In the genomic region with DNA sequence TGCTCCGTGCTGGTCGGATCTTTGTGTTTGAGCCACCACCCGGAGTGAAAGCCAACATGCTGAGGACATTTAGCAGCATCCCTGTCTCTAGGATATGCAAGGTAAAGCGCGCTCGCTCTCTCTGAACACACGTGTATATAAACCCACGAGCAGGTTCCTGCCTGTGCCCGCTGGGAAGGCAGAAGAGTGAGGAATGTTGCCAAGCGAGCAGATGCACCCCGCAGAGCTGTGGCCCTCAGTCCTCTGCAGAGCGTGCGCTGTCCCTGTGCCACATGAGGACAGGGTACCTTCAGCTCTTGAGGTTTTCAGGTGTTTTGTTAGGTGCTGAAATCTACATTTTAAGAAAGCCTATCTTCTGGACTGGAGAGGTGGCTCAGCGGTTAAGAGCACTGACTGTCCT, we compare ENCODE assay signal across 38 mouse cellular contexts. TPM values are rescaled to one million over a fixed set of nuclear protein-coding genes. Genes with fewer than 3 reads are reported as not detected.
DNase-seq lines count a peak whose midpoint lies in the region; ATAC-seq and TF ChIP-seq lines count a peak whose summit lies in the region.
"Had no signal": no experiment of that assay in that cellular context is flagged by ENCODE, and none has a peak within 500 bp of the region (broad histone marks: within the 10 kb centered on the region; RNA-seq: fewer than 3 reads in every experiment).

No protein-coding gene starts in this region.

- no peaks in the 10 kb centered on the region for H3K27me3 ChIP-seq in heart, adult 2 months (ENCODE audit: control insufficient read depth, insufficient read depth, low read length)
- H3K27me3 ChIP-seq in hindbrain, embryonic 12.5 days, result no peaks in the 10 kb centered on the region
- H3K27me3 ChIP-seq: CH12.LX; embryonic facial prominence, embryonic 13.5 days; forebrain, embryonic 13.5 days; hindbrain, embryonic 13.5 days; intestine, embryonic 15.5 days; kidney, embryonic 15.5 days; Patski had no signal

- no peak overlapping the region for H3K4me3 ChIP-seq in heart, adult 2 months
- no peak overlapping the region for H3K4me3 ChIP-seq in hindbrain, embryonic 12.5 days
- H3K4me3 ChIP-seq: embryonic facial prominence, embryonic 10.5 days; embryonic facial prominence, embryonic 13.5 days; erythroblast, embryonic 14.5 days; forebrain, embryonic 10.5 days; forebrain, embryonic 13.5 days; hindbrain, embryonic 13.5 days; intestine, embryonic 15.5 days; kidney, embryonic 15.5 days had no signal

- DNase-seq in cerebellum, adult 18-20 months, result peak; percentile 31 to 44
- DNase-seq in brain, adult 2 months (ENCODE audit: low read depth, low spot score), result peak; percentile 43
- DNase-seq in cerebellum, adult 9-11 months, result peak; percentile 43
- DNase-seq in heart, adult 2 months, result no peak
- DNase-seq: adrenal gland, adult 2 months; adrenal gland, postnatal 14 days; B cell, adult 2 months; embryo, embryonic 11 days; gastrocnemius, postnatal 10 days; gastrocnemius, postnatal 36 days; kidney, adult 11 months; kidney, adult 8-10 months had no signal

- no peak overlapping the region for H3K27ac ChIP-seq in heart, adult 2 months
- no peak overlapping the region for H3K27ac ChIP-seq in hindbrain, embryonic 12.5 days
- H3K27ac ChIP-seq: embryonic facial prominence, embryonic 10.5 days; embryonic facial prominence, embryonic 13.5 days; forebrain, embryonic 10.5 days; forebrain, embryonic 13.5 days; hindbrain, embryonic 13.5 days; intestine, embryonic 15.5 days; kidney, embryonic 15.5 days had no signal

- no peak overlapping the region for H3K4me2 ChIP-seq in hindbrain, embryonic 12.5 days (replicated peaks)
- H3K4me2 ChIP-seq: embryonic facial prominence, embryonic 13.5 days; forebrain, embryonic 13.5 days; heart, embryonic 11.5 days; hindbrain, embryonic 13.5 days; intestine, embryonic 15.5 days; kidney, embryonic 15.5 days had no signal

- no peak for TF ChIP-seq EP300 in heart, adult 2 months (IDR thresholded peaks at IDR 0.05; ENCODE audit: insufficient read depth, low read depth, low read length)

- TF ChIP-seq CTCF in heart, adult 2 months (IDR thresholded peaks at IDR 0.05), result no peak

- ATAC-seq in cerebellum, adult (ENCODE audit: insufficient number of reproducible peaks, low FRiP score, low TSS enrichment), result no peak
- ATAC-seq in hindbrain, embryonic 12.5 days (ENCODE audit: low FRiP score), result no peak
- ATAC-seq: forebrain, embryonic 13.5 days; forebrain, embryonic 16.5 days; hindbrain, embryonic 16.5 days; intestine, embryonic 15.5 days; Patski had no signal

- H3K79me2 ChIP-seq in heart, adult 2 months (replicated peaks; ENCODE audit: control insufficient read depth, insufficient read depth, low read length), result no peaks in the 10 kb centered on the region

- no peaks in the 10 kb centered on the region for H3K36me3 ChIP-seq in heart, adult 2 months (ENCODE audit: control insufficient read depth, insufficient read depth, low read length)
- peaks cover 99% of the 10 kb centered on the region for H3K36me3 ChIP-seq in hindbrain, embryonic 12.5 days

- H3K9ac ChIP-seq in heart, adult 2 months (ENCODE audit: low read depth, low read length), result no peak overlapping the region
- no peak overlapping the region for H3K9ac ChIP-seq in hindbrain, embryonic 12.5 days
- H3K9ac ChIP-seq: embryonic facial prominence, embryonic 13.5 days; forebrain, embryonic 13.5 days; hindbrain, embryonic 13.5 days; intestine, embryonic 15.5 days; kidney, embryonic 15.5 days had no signal

- WGBS in heart, adult 2 months, result 96% methylated on average over 14 of the region's 14 CpGs
- 94% methylated on average over 14 of the region's 14 CpGs for WGBS in hindbrain, embryonic 12.5 days

- TF ChIP-seq POLR2A in heart, adult 2 months (IDR thresholded peaks at IDR 0.05; ENCODE audit: insufficient read depth, low read depth, low read length), result no peak

- no peaks in the 10 kb centered on the region for H3K9me3 ChIP-seq in hindbrain, embryonic 12.5 days (replicated peaks)
- H3K9me3 ChIP-seq: embryonic facial prominence, embryonic 10.5 days; embryonic facial prominence, embryonic 13.5 days; forebrain, embryonic 10.5 days; forebrain, embryonic 13.5 days; G1E; hindbrain, embryonic 13.5 days; intestine, embryonic 15.5 days; kidney, embryonic 15.5 days had no signal

- H3K4me1 ChIP-seq in heart, adult 2 months (ENCODE audit: control insufficient read depth, insufficient read depth, low read length), result no peaks in the 10 kb centered on the region
- H3K4me1 ChIP-seq in hindbrain, embryonic 12.5 days, result no peaks in the 10 kb centered on the region
- H3K4me1 ChIP-seq: embryonic facial prominence, embryonic 10.5 days; embryonic facial prominence, embryonic 13.5 days; forebrain, embryonic 10.5 days; forebrain, embryonic 13.5 days; hindbrain, embryonic 13.5 days; intestine, embryonic 15.5 days; kidney, embryonic 15.5 days had no signal

- intact Hi-C loops in heart, adult 2 months (cut with DNase I), result loop anchor here (5.0 kb wide), 1 partner anchor 181 kb away; a partner anchor contains a TSS

RNA-seq across cellular contexts. Expression of a gene that starts 20.7 kb away (rescaled TPM):
- not detected for total RNA-seq in heart, adult 2 months (2021)
- polyA plus RNA-seq in heart, adult 2 months (2012; rRNA removed), result 0.12 TPM in 1 of 2 replicates, not detected in the other
- polyA plus RNA-seq in hindbrain, embryonic 12.5 days (2016; fragmentation: Nextera tagmentation; extraction: Ambion mirVana), result not detected in 2 replicates
- total RNA-seq: adrenal gland, adult 2 months; adrenal gland, postnatal 14 days; adrenal gland, postnatal 4 days; CH12.LX; G1E; gastrocnemius, adult 18-20 months; gastrocnemius, postnatal 10 days; gastrocnemius, postnatal 36 days; granulocyte monocyte progenitor cell, adult 5-6 weeks; heart, adult 8-10 months; heart, postnatal 25 days; hematopoietic stem cell, adult 5-6 weeks had no signal
- polyA plus RNA-seq: adrenal gland, adult 2 months; brain, embryonic 14.5 days; cortical plate, adult 2 months; embryonic facial prominence, embryonic 13.5 days; erythroblast, embryonic 14.5 days; forebrain, embryonic 10.5 days; G1E; heart, embryonic 14.5 days; heart, postnatal 0 days; intestine, embryonic 15.5 days had no signal

RNA-seq across cellular contexts. Expression of a gene that starts 40.8 kb away (rescaled TPM):
- total RNA-seq in heart, adult 2 months (2021), result 100 to 1,000 TPM; 186 to 228 TPM
- 47.5 and 99.5 TPM in 2 replicates for polyA plus RNA-seq in heart, adult 2 months (2012; rRNA removed)
- 1,025 and 1,103 TPM in 2 replicates for polyA plus RNA-seq in hindbrain, embryonic 12.5 days (2016; fragmentation: Nextera tagmentation; extraction: Ambion mirVana)

Comparison
In these comparisons a context has a peak if more than half of its experiments do, and no peak if none do; other contexts are left out.
1. DNase-seq: peak in cerebellum, adult 18-20 months (2 of 2), brain, adult 2 months (single experiment) and cerebellum, adult 9-11 months (single experiment); none in heart, adult 2 months (0 of 2).
2. RNA of a gene that starts 40.8 kb away (polyA plus RNA-seq): 1,025 to 1,103 TPM in hindbrain, embryonic 12.5 days; 47.5 to 99.5 TPM in heart, adult 2 months; every median in the first group is over 10 times any median in the second.